Mouse (Mus musculus) C3H10T1/2 (cell line): Measurements from ENCODE around the gene Siglec1. TPM values are rescaled to one million over a fixed set of nuclear protein-coding genes. Genes with fewer than 3 reads are reported as not detected.

ENCODE experiments used
- polyA plus RNA-seq, 2 experiments: library from polyadenylated mRNA; unstranded; fragments of >200 nt; fragmentation: generic; extraction: Trizol; gene quantifications; one replicate each; pipeline ENCODE4 v1.2.1; 2012; ENCODE audit warnings: missing spikeins in 2 of 2

Siglec1 gene
- under 1 TPM; 0.02 TPM for polyA plus RNA-seq

DNA sequence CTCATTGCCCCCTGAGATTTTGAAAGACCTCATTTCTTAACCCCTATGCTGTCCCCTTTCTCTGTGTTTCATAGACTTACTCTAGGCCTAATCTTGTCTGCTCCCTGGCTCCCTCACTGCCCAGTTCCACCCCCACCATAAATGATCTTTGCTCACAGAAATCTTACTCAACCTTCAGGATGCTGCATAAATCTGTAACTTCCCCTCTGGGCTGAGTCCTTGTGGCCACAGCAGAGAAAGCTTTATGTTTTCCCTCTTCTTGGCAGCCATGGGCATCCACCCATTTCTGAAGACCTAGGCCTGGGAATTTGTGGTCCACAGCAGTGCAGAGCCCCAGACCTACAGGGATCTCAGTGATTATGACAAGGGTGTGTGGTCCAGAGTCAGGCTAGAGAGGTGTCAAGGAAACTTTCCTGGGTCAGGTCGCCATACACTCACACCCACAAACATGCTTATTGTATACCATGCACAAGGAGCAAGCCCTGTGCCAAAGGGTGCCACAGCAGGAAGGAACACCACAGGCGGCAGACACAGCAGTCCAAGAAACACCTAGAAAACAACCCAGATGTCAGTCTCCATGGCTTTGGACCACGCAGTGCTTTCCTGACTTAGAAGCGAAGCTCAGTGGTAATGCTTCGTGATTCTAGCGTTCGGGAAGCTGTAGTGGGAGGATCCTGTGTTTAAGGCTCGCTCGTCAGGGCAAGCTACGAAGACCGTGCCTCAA lies at the start of gene Siglec1:
Gene Siglec1, minus strand, starts transcription at position 99 of the 724 bp plus-strand sequence.

DNA sequence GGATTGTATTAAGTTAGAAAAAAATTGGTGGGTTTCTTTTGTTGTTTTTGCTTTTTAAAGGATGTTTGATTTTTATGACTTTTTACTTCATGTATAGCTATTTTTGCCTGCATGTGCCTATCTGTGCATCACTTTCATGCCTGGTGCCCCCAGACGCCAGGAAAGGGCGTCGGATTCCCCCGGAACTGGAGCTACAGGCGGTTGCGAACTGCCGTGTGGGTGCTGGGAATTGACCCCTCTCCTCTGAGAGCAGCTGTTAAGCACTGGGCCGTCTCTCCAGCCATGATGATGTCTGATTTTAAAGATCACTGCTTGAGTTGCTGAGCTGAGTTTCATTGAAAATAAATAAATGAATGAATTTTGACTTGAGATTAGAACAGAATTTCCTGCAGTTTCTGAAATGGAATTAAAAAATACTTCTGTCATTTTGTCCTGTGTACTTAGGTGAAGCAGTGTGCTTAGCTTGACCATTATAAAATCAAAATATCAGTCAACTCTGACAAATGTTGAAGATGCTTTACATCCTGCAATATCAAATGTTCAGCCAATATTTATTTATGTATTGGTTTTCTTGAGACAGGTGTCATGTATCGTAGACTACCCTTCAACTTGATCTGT lies 46.5 kb upstream of the Siglec1 start, which contains the start of gene Gm11037:
Gene Gm11037, plus strand, starts transcription at position 568 of the 618 bp plus-strand sequence.

DNA sequence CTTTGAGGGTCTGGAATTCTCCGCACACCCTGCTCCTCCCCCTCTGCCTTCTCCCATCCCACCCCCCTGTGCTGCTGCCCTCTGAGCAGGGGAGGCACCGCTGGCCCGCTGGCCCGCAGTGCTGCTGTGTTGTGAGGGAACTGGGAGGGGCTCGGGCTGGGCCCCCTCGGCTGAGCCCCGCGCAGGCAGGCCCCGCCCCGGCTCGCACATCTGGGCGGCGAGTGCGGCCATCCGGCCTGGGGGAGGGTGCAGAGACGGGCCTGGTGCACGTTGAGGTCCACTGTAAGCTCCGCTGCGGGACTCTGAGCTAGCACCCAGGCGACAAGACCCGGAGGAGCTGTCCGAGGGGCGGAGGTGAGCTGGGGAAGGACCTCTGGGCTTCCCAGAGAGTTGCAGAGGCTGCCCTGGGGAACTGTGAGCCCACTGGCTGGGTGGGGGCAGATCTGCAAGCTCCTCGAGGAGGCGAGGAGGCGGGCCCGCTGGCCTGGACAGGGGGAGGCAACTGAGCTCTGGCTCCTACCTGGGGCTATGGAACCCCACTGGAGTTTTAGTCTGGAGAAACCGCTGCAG lies 40.7 kb upstream of the Siglec1 start, which contains the start of gene Hspa12b:
Gene Hspa12b, plus strand, starts transcription at position 120 of the 570 bp plus-strand sequence.

GRCm38 (mm10) chr2:131063404-131063864 lies 23.1 kb downstream of the Siglec1 start, which contains the start of gene Adam33:
Gene Adam33 (minus strand): TSS chr2:131063814.

GRCm38 (mm10) chr2:131042988-131043387 lies 43.6 kb downstream of the Siglec1 start, which contains the start of gene Gfra4:
Gene Gfra4 (minus strand): TSS chr2:131043088.

Other genes starting within 250 kb of the Siglec1 start
- gene 4930402H24Rik, start 180.4 kb downstream of the Siglec1 start, polyA plus RNA-seq, result 1 to 10 TPM; 1.8 to 8.0 TPM
- 1 to 10 TPM in 1 of 2 experiments, under 1 TPM in 1; 0.39 to 4.5 TPM for gene Atrn, start 180.3 kb downstream of the Siglec1 start, polyA plus RNA-seq
- gene Gfra4, start 43.7 kb downstream of the Siglec1 start, polyA plus RNA-seq, result under 1 TPM in 1 of 2 experiments, not detected in 1; 0.05 TPM
- gene Adam33, start 23.0 kb downstream of the Siglec1 start, polyA plus RNA-seq, result under 1 TPM in 1 of 2 experiments, not detected in 1; 0.08 TPM
- gene Hspa12b, start 40.5 kb upstream of the Siglec1 start, polyA plus RNA-seq, result 1 to 10 TPM; 2.0 to 5.5 TPM
- not detected for gene Gm11037, start 46.7 kb upstream of the Siglec1 start, polyA plus RNA-seq
- 100 to 1,000 TPM in 1 of 2 experiments, 10 to 100 TPM in 1; 81.6 to 171 TPM for gene 1700037H04Rik, start 73.3 kb upstream of the Siglec1 start, polyA plus RNA-seq
- 100 to 1,000 TPM; 119 to 157 TPM for gene Cenpb, start 93.3 kb upstream of the Siglec1 start, polyA plus RNA-seq
- gene Cdc25b, start 100.2 kb upstream of the Siglec1 start, polyA plus RNA-seq, result 10 to 100 TPM; 47.5 to 50.7 TPM
- gene Spef1, start 100.5 kb upstream of the Siglec1 start, polyA plus RNA-seq, result 10 to 100 TPM in 1 of 2 experiments, 1 to 10 TPM in 1; 1.5 to 10.4 TPM
- gene Ap5s1, start 120.3 kb upstream of the Siglec1 start, polyA plus RNA-seq, result 10 to 100 TPM; 19.7 to 32.1 TPM
- gene Mavs, start 147.3 kb upstream of the Siglec1 start, polyA plus RNA-seq, result 10 to 100 TPM in 1 of 2 experiments, 1 to 10 TPM in 1; 7.8 to 20.3 TPM
- gene Pank2, start 175.7 kb upstream of the Siglec1 start, polyA plus RNA-seq, result 10 to 100 TPM; 12.9 to 19.9 TPM